Mouse (Mus musculus): ENCODE results near the gene Ifna12. TPM values are rescaled to one million over a fixed set of nuclear protein-coding genes. Genes with fewer than 3 reads are reported as not detected.
"Not testable (repeated sequence)": the region's sequence is repeated elsewhere in the genome, so short reads cannot be mapped to it uniquely, and the experiment has no call there.

Gene Ifna12
- total RNA-seq (2015) = not detected in 2 replicates
- not detected in 2 replicates for total RNA-seq (2017)

DNA sequence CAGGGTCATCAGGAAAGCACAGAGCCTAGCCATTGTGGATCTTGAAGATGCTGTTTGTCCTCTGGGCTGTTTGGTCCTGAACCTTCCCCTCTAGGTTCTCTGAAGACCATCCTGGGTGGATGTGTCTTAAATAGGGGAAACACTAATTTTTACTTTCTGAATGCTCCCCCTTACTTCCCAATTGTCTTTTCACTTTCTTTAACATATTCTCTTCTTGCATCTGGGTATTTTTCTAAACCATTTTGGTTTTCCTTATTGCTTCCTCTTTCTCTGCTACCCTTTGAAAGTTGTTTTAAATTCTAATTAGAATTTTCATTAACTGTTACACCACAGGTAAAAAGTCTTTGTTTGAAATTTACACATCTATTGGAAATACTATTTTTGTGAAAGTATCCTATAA, at the start of gene Ifna12:
Gene Ifna12, minus strand, starts transcription at position 101 of the 400 bp plus-strand sequence.
- no peak for ATAC-seq (replicated peaks; ENCODE audit: poor library complexity)

DNA sequence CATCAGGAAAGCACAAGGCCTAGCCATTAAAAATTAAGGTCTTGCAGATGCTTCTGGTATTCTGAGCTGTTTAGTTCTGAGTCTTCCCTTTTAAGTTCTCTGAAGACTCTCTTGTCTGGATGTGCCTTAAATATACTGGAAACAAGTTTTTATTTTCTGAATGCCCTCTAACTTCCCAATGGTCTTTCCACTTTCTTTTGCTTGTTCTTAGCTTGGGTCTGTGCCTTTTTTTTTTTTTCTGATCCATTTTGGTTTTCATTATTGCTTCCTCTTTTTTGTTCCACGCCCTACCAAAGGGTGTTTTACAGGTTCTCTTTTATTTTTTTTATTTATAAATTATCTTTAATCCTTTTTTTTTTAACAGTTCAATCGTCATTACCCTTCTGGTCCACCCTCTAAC, 41.2 kb upstream of the Ifna12 start, which contains the start of gene Ifna13:
Gene Ifna13, minus strand, starts transcription at position 101 of the 400 bp plus-strand sequence.
- ATAC-seq (replicated peaks; ENCODE audit: poor library complexity) = no peak

DNA sequence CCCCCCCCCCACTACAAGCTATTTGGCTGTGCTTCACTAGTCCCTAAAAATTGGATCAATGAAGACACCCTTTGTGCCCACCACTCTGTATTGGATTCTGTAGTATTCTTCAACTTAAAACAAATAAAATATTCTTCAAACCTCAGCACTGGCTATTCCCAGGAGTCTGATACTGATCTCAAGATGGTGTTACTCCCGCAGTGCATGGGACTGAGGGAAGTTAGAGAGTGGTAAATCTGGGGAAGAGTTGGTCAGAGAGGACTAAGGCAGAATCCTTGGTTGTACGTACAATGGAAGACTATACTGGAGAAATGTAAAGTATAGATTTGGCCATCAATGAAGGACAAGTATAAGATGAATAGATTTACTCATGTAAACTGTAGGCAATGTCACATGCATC, 39.4 kb upstream of the Ifna12 start:
- ATAC-seq (replicated peaks; ENCODE audit: poor library complexity) = no peak

DNA sequence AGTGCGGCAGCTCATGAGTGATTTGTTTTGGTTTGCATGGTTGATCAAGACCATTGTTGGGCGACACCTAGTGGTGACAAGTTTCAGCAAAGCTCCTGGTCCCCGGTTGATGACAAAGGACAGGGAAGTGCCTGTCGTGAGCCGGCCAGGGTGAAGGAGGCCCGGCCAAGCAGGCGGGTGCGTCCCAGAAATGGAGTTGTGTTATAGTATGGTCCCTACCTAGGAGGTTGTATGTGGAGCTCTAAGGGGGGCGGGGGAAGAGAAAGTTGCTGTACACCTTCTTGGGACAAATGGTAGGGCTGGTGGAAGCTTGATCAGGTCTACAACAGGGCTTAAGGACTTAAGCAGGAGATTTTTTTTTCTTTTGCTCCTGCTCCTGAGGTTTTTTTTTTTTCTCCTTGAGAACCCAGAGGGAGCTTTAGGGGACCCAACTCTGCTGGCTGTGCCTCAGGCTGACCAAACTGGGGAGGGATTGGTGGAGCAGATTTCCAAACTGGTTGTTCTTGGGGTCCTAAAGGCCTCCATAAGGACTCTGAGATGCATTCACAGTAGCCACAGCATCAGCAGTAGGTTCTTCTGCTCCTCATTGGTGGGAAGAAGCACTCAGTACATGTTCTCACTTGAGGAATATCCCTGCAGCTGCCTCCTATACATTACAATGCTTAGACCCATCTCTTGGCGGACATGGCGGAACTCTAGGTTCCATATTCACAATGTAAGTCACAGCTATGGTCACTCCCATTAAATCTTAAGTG, 38.1 kb upstream of the Ifna12 start:
- peak; percentile 88 for ATAC-seq (replicated peaks; ENCODE audit: poor library complexity)

DNA sequence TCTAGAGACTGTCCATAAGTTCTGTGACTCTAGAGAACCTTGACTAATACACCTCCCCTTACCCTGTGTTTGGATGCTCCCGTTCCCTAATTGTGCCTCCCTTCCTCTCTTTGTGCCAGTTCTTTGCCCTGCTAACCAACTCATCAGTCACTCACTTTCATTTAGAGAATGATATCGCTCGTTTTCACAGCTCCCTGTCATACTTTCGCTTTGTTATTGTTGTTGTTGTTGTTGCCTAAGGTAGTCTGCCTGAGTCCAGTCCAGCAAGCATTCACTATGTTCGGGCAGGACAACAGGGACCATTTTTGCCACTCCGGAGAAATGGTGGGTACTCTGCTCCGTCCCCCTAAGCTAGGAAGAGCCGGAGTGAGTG, 37.5 kb upstream of the Ifna12 start:
- ATAC-seq (replicated peaks; ENCODE audit: poor library complexity) = no peak

DNA sequence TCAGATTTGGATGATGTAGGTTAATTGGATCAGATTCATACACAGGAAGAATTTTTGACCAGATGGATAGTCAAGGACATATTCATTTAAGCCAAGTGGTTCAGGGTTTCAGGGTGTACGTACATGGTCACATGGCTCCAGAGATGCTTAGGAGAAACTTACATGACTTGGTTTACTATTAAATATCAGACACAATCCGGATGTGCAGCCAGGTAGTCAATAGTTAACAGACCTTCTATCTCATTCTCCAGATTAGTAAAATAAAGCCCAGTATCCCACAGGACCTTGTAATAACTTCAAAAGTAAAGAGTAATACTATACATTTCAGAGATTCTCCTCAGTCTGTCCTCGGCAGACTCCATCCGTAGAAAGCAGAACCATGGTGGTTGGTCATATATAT, 31.1 kb upstream of the Ifna12 start, which contains the start of gene C87499:
Gene C87499, minus strand, starts transcription at position 101 of the 400 bp plus-strand sequence.
- no peak for ATAC-seq (replicated peaks; ENCODE audit: poor library complexity)

DNA sequence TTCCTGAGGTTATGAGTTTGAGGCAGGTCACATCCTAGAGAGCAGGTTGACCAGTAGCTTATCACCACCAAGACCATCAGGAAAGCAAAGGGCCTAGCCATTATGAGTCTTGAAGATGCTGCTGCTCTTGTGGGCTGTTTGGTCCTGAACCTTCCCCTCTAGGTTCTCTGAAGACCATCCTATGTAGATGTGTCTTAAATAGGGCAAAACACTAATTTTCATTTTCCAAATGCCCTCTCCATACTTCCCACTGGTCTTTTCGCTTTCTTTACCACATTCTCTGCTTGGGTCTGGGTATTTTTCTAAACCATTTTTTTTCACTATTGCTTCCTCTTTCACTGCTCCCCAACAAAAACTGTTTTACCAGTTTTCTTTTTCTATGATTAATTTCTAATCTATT, 10.9 kb downstream of the Ifna12 start, which contains the start of gene Ifna9:
Gene Ifna9, minus strand, starts transcription at position 101 of the 400 bp plus-strand sequence.
- ATAC-seq (replicated peaks; ENCODE audit: poor library complexity) = no peak

DNA sequence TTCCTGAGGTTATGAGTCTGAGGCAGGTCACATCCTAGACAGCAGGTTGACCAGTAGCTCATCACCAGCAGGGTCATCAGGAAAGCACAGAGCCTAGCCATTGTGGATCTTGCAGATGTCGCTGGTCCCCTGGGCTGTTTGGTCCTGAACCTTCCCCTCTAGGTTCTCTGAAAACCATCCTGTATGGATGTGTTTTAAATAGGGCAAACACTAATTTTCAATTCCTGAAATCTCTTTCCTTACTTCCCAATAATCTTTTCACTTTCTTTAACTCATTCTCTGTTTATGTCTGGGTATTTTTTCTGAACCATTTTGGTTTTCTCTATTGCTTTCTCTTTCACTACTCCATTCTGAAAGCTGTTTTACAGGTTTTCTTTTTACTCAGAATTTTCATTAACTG, 31.5 kb downstream of the Ifna12 start, which contains the start of gene Ifna14:
Gene Ifna14, minus strand, starts transcription at position 101 of the 400 bp plus-strand sequence.
- ATAC-seq (replicated peaks; ENCODE audit: poor library complexity) = no peak

DNA sequence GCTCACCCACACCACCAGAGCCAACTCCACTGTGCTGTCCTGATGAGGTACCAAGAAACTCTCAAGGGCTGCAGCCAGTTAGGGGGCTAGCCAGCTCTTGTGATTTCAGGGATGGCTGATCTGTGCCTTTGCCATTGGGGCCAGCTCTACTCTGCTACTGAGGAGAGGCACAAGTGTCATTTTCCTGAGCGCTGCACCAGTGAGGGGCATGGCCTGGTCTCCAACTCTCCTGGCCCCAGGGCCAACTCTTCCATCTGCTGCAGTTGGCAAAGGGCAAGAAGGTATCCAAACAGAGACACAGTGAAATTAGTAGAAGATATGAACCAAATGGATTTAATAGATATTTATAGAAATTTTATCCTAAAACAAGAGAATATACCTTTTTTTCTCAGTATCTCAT, 41.4 kb downstream of the Ifna12 start:
- ATAC-seq (replicated peaks; ENCODE audit: poor library complexity) = no peak

DNA sequence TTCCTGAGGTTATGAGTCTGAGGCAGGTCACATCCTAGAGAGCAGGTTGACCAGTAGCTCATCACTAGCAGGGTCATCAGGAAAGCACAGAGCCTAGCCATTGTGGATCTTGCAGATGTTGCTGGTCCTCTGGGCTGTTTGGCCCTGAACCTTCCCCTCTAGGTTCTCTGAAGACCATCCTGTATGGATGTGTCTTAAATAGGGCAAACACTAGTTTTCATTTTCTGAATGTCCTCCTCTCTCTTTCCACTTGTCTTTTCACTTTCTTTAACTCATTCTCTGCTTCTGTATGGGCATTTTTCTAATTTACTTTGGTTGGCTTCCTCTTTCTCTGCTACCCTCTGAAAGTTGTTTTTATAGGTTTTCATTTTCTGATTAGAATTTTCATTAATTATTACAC, 45.0 kb downstream of the Ifna12 start, which contains the start of gene Ifna15:
Gene Ifna15, minus strand, starts transcription at position 101 of the 400 bp plus-strand sequence.
- not testable (repeated sequence) for ATAC-seq (replicated peaks; ENCODE audit: poor library complexity)

Other genes with a start within 250 kb of the Ifna12 start
Only the 30 nearest of the 32 such genes appear.
- 6.4 and 6.9 TPM in 2 replicates for gene Hacd4, start 164.4 kb downstream of the Ifna12 start, total RNA-seq (2015)
- 2.0 and 3.3 TPM in 2 replicates for gene Hacd4, start 164.4 kb downstream of the Ifna12 start, total RNA-seq (2017)
- gene Ifnb1, start 80.6 kb downstream of the Ifna12 start, total RNA-seq (2015) = 0.95 TPM in 1 of 2 replicates, not detected in the other
- not detected in 2 replicates for gene Ifnb1, start 80.6 kb downstream of the Ifna12 start, total RNA-seq (2017)
- gene Ifna15, start 45.1 kb downstream of the Ifna12 start, total RNA-seq (2015) = not detected in 2 replicates
- not detected in 2 replicates for gene Ifna15, start 45.1 kb downstream of the Ifna12 start, total RNA-seq (2017)
- gene Ifna14, start 31.6 kb downstream of the Ifna12 start, total RNA-seq (2015) = not detected in 2 replicates
- gene Ifna14, start 31.6 kb downstream of the Ifna12 start, total RNA-seq (2017) = not detected in 2 replicates
- not detected in 2 replicates for gene Ifna9, start 11.0 kb downstream of the Ifna12 start, total RNA-seq (2015)
- not detected in 2 replicates for gene Ifna9, start 11.0 kb downstream of the Ifna12 start, total RNA-seq (2017)
- gene C87499, start 31.0 kb upstream of the Ifna12 start, total RNA-seq (2015) = not detected in 2 replicates
- gene C87499, start 31.0 kb upstream of the Ifna12 start, total RNA-seq (2017) = not detected in 2 replicates
- gene Ifna13, start 41.1 kb upstream of the Ifna12 start, total RNA-seq (2015) = not detected in 2 replicates
- gene Ifna13, start 41.1 kb upstream of the Ifna12 start, total RNA-seq (2017) = 0.20 and 0.29 TPM in 2 replicates
- not detected in 2 replicates for gene Ifna16, start 73.5 kb upstream of the Ifna12 start, total RNA-seq (2015)
- not detected in 2 replicates for gene Ifna16, start 73.5 kb upstream of the Ifna12 start, total RNA-seq (2017)
- not detected in 2 replicates for gene Ifna2, start 80.5 kb upstream of the Ifna12 start, total RNA-seq (2015)
- not detected in 2 replicates for gene Ifna2, start 80.5 kb upstream of the Ifna12 start, total RNA-seq (2017)
- not detected in 2 replicates for gene Ifnab, start 88.0 kb upstream of the Ifna12 start, total RNA-seq (2015)
- gene Ifnab, start 88.0 kb upstream of the Ifna12 start, total RNA-seq (2017) = not detected in 2 replicates
- 0.56 TPM in 1 of 2 replicates, not detected in the other for gene Gm26566, start 118.4 kb upstream of the Ifna12 start, total RNA-seq (2015)
- gene Gm26566, start 118.4 kb upstream of the Ifna12 start, total RNA-seq (2017) = 1.2 and 1.5 TPM in 2 replicates
- 48.8 and 49.8 TPM in 2 replicates for gene Klhl9, start 119.1 kb upstream of the Ifna12 start, total RNA-seq (2015)
- gene Klhl9, start 119.1 kb upstream of the Ifna12 start, total RNA-seq (2017) = 70.2 and 85.6 TPM in 2 replicates
- not detected in 2 replicates for gene Gm13271, start 151.5 kb upstream of the Ifna12 start, total RNA-seq (2015)
- not detected in 2 replicates for gene Gm13271, start 151.5 kb upstream of the Ifna12 start, total RNA-seq (2017)
- not detected in 2 replicates for gene Gm13283, start 156.7 kb upstream of the Ifna12 start, total RNA-seq (2015)
- gene Gm13283, start 156.7 kb upstream of the Ifna12 start, total RNA-seq (2017) = 0.67 and 0.68 TPM in 2 replicates
- gene Gm13290, start 170.5 kb upstream of the Ifna12 start, total RNA-seq (2015) = not detected in 2 replicates
- gene Gm13290, start 170.5 kb upstream of the Ifna12 start, total RNA-seq (2017) = not detected in 2 replicates
- gene Gm13289, start 173.5 kb upstream of the Ifna12 start, total RNA-seq (2015) = not detected in 2 replicates
- not detected in 2 replicates for gene Gm13289, start 173.5 kb upstream of the Ifna12 start, total RNA-seq (2017)
- gene Gm13272, start 176.5 kb upstream of the Ifna12 start, total RNA-seq (2015) = 0.49 TPM in 1 of 2 replicates, not detected in the other
- gene Gm13272, start 176.5 kb upstream of the Ifna12 start, total RNA-seq (2017) = not detected in 2 replicates
- gene Ifnz, start 178.8 kb upstream of the Ifna12 start, total RNA-seq (2015) = 0.25 TPM in 1 of 2 replicates, not detected in the other
- gene Ifnz, start 178.8 kb upstream of the Ifna12 start, total RNA-seq (2017) = not detected in 2 replicates
- not detected in 2 replicates for gene Gm13276, start 182.3 kb upstream of the Ifna12 start, total RNA-seq (2015)
- gene Gm13276, start 182.3 kb upstream of the Ifna12 start, total RNA-seq (2017) = not detected in 2 replicates
- gene Gm13277, start 185.3 kb upstream of the Ifna12 start, total RNA-seq (2015) = not detected in 2 replicates
- gene Gm13277, start 185.3 kb upstream of the Ifna12 start, total RNA-seq (2017) = not detected in 2 replicates
- gene Gm13278, start 188.2 kb upstream of the Ifna12 start, total RNA-seq (2015) = not detected in 2 replicates
- gene Gm13278, start 188.2 kb upstream of the Ifna12 start, total RNA-seq (2017) = not detected in 2 replicates
- not detected in 2 replicates for gene Gm13275, start 191.1 kb upstream of the Ifna12 start, total RNA-seq (2015)
- gene Gm13275, start 191.1 kb upstream of the Ifna12 start, total RNA-seq (2017) = not detected in 2 replicates
- gene Gm13279, start 194.0 kb upstream of the Ifna12 start, total RNA-seq (2015) = not detected in 2 replicates
- not detected in 2 replicates for gene Gm13279, start 194.0 kb upstream of the Ifna12 start, total RNA-seq (2017)
- gene Gm13285, start 196.3 kb upstream of the Ifna12 start, total RNA-seq (2015) = not detected in 2 replicates
- gene Gm13285, start 196.3 kb upstream of the Ifna12 start, total RNA-seq (2017) = not detected in 2 replicates
- not detected in 2 replicates for gene Gm13287, start 199.9 kb upstream of the Ifna12 start, total RNA-seq (2015)
- gene Gm13287, start 199.9 kb upstream of the Ifna12 start, total RNA-seq (2017) = not detected in 2 replicates
- gene Gm13288, start 202.2 kb upstream of the Ifna12 start, total RNA-seq (2015) = 0.07 TPM in 1 of 2 replicates, not detected in the other
- 0.07 and 0.12 TPM in 2 replicates for gene Gm13288, start 202.2 kb upstream of the Ifna12 start, total RNA-seq (2017)
- gene Ifna7, start 212.9 kb upstream of the Ifna12 start, total RNA-seq (2015) = not detected in 2 replicates
- gene Ifna7, start 212.9 kb upstream of the Ifna12 start, total RNA-seq (2017) = not detected in 2 replicates
- not detected in 2 replicates for gene Ifna11, start 216.6 kb upstream of the Ifna12 start, total RNA-seq (2015)
- gene Ifna11, start 216.6 kb upstream of the Ifna12 start, total RNA-seq (2017) = not detected in 2 replicates
- gene Ifna6, start 224.0 kb upstream of the Ifna12 start, total RNA-seq (2015) = not detected in 2 replicates
- not detected in 2 replicates for gene Ifna6, start 224.0 kb upstream of the Ifna12 start, total RNA-seq (2017)
- gene Ifna5, start 232.1 kb upstream of the Ifna12 start, total RNA-seq (2015) = not detected in 2 replicates
- not detected in 2 replicates for gene Ifna5, start 232.1 kb upstream of the Ifna12 start, total RNA-seq (2017)

Measured in megakaryocyte progenitor cell, adult 5-6 weeks (primary cell).